Mouse (Mus musculus) midbrain, embryonic 14.5 days (tissue): ENCODE data around the gene Uhrf2. TPM values are rescaled to one million over a fixed set of nuclear protein-coding genes. Genes with fewer than 3 reads are reported as not detected.
A peak's percentile ranks its signal among the peaks of the same experiment; 100 is the strongest.

Experiments
- ATAC-seq: fragments of 200-750 bp; cut with Nextera tagmentation; 2 replicates; pipeline ENCODE4 v1.8.0; 2017; ENCODE audit warnings: moderate number of reproducible peaks, moderate library complexity; ENCODE audit not compliant: low FRiP score, low TSS enrichment
- DNase-seq: peaks from one replicate; pipeline ENCODE4 v3.0.0-alpha.2; 2015
- H3K27ac ChIP-seq: fragments of 300-500 bp; sonication (generic); replicated peaks from 2 replicates; pipeline ENCODE4 v1.5.1; 2014; ENCODE audit warnings: mild to moderate bottlenecking, low read depth, low read length, moderate library complexity
- H3K27me3 ChIP-seq: fragments of 300-500 bp; sonication (generic); 2 replicates; pipeline ENCODE4 v1.6.1; 2014; ENCODE audit warnings: low read length, control low read depth, mixed read lengths; ENCODE audit not compliant: control insufficient read depth, insufficient read depth
- H3K36me3 ChIP-seq: fragments of 300-500 bp; sonication (generic); 2 replicates; pipeline ENCODE4 v1.6.1; 2014; ENCODE audit warnings: low read length, control low read depth; ENCODE audit not compliant: control insufficient read depth, insufficient read depth
- H3K4me1 ChIP-seq: fragments of 300-500 bp; sonication (generic); 2 replicates; pipeline ENCODE4 v1.6.1; 2014; ENCODE audit warnings: mild to moderate bottlenecking, antibody characterized with exemption, low read length, control low read depth; ENCODE audit not compliant: control insufficient read depth, insufficient read depth
- H3K4me2 ChIP-seq: fragments of 300-500 bp; sonication (generic); 2 replicates; pipeline ENCODE4 v1.6.1; 2014; ENCODE audit warnings: mild to moderate bottlenecking, low read length, moderate library complexity
- H3K4me3 ChIP-seq: fragments of 300-500 bp; sonication (generic); replicated peaks from 2 replicates; pipeline ENCODE4 v1.5.1; 2014; ENCODE audit warnings: low read depth, low read length
- H3K9ac ChIP-seq: fragments of 300-500 bp; sonication (generic); replicated peaks from 2 replicates; pipeline ENCODE4 v1.6.1; 2014; ENCODE audit warnings: mild to moderate bottlenecking, low read length, moderate library complexity
- H3K9me3 ChIP-seq: fragments of 300-500 bp; sonication (generic); 2 replicates; pipeline ENCODE4 v1.6.1; 2016; ENCODE audit warnings: low read length, control low read depth, mixed read lengths; ENCODE audit not compliant: control insufficient read depth
- WGBS: fragments of 180-500 bp; shearing (Covaris S2); extraction: QIAGEN DNeasy Blood & Tissue Kit; methylation state at CpG from one replicate; pipeline ENCODE4 v1.1.7; 2014; 5-methylcytosine and 5-hydroxymethylcytosine counted together
- polyA plus RNA-seq: library from polyadenylated mRNA; unstranded; fragments of >200 nt; fragmentation: Nextera tagmentation; extraction: Ambion mirVana; gene quantifications from 2 replicates; pipeline ENCODE4 v1.2.1, GENCODE M21; 2014

Uhrf2 gene
- polyA plus RNA-seq, result 47.4 and 67.3 TPM in 2 replicates

DNA sequence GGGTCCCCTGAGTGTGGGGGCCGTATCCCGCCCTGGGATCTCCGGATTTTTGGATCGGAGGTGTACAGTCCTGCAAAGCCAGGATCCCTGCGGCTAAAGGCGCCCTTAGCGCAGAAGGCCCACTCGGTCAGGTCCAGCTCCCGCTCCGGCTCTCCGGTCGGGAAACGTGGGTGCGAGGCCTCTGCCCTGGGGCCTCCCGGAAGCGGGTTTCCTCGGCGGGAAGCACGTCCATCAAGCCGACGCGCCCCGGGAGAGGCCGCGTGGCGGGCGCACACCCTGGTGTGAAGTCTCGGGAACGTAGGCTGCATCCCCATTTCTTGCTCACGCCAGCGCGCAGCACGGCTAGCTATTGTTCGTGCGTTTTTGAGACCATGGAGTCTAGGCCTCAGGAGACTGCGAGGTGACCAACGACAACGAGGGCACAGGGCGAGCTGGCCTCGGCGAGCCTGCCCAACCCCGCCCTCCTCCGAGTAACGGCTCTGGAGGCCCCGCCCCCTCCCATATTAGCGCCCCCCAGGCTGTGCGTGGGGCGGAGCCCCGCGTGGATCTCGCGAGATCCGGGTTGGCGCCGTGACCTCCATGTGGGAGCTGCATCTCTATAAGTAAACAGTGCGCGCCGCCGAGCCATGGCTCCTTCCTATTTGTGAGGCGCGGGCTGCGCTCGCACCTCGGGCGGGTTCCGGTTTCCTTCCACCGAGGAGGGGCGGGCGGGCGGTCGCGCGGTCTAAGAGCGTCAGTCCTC lies at the start of gene Uhrf2:
Gene Uhrf2 (plus strand): TSS at position 620 of the 742 bp plus-strand sequence.
- DNase-seq, result peak; percentile 99
- WGBS, result under 1% methylated on average over 74 of the region's 74 CpGs
- peak within 1 kb of the TSS; percentile 99 for H3K9ac ChIP-seq
- peak within 1 kb of the TSS; percentile 100 for H3K4me3 ChIP-seq
- H3K9me3 ChIP-seq, result no peaks in the 10 kb centered on the region
- no peaks in the 10 kb centered on the region for H3K27me3 ChIP-seq
- peaks cover 42% of the 10 kb centered on the region for H3K4me1 ChIP-seq
- H3K27ac ChIP-seq, result peak within 1 kb of the TSS; percentile 95
- H3K4me2 ChIP-seq, result peak within 1 kb of the TSS; percentile 80
- peak; percentile 98 for ATAC-seq
- H3K36me3 ChIP-seq, result no peaks in the 10 kb centered on the region

DNA sequence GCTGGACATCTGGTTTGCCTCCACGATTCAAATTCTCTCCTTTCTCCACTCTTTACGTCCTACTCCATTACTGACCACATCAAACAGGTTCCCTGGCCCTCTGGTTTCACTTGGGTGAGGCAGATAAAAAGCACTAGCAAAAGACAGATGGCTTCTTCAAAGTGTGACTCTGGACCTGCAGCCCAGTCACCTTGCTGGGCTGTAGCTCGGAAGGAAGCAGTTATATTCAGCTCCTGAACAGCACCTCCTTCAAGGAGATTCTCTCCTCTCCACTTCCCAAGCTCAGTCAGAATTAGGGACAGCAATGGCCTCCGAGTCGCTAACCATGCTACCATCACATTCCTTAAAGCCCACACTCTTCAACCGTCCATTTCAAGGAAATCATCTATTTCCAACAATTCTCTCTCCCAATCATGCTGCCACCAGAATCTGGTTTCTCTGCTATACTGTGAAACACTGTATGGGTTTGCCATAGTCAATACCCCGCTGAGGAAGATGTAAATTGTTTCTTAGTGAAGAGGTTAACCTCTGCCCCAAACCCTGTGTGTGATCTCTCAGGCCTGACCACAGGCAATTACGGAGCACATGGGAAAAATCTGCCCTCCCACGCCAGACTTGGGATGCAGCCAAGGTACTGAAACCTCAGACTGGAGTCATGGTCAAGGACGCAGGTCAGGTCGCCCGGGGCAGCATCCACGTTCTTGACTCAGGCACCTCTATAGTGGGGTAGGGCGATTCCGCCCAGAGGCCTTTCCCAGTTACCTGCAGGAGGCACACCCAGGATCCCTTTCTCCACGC lies 45.9 kb upstream of the Uhrf2 start:
- H3K4me2 ChIP-seq, result no peak overlapping the region
- H3K9ac ChIP-seq, result no peak overlapping the region
- WGBS, result 60% methylated on average over 16 of the region's 16 CpGs
- H3K36me3 ChIP-seq, result no peaks in the 10 kb centered on the region
- no peak for DNase-seq
- no peak overlapping the region for H3K27ac ChIP-seq
- no peak overlapping the region for H3K4me3 ChIP-seq
- no peaks in the 10 kb centered on the region for H3K27me3 ChIP-seq
- no peaks in the 10 kb centered on the region for H3K9me3 ChIP-seq
- no peaks in the 10 kb centered on the region for H3K4me1 ChIP-seq
- ATAC-seq, result no peak

- Histone ChIP-seq H3K27me3 (no peaks in the 10 kb centered on the region), H3K4me3 (no peak overlapping the region), H3K9ac (no peak overlapping the region), H3K9me3 (no peaks in the 10 kb centered on the region), H3K36me3 (no peaks in the 10 kb centered on the region), H3K4me1 (no peaks in the 10 kb centered on the region), H3K4me2 (no peak overlapping the region), H3K27ac (no peak overlapping the region)
- WGBS, result 86% methylated on average over 12 of the region's 12 CpGs
- ATAC-seq (no peak), DNase-seq (no peak)
Measured at GRCm38 (mm10) chr19:29986464-29987091, 43.7 kb upstream of the Uhrf2 start.

GRCm38 (mm10) chr19:30000406-30001365 lies 29.6 kb upstream of the Uhrf2 start:
- Histone ChIP-seq H3K27ac (0 out of 2 replicates have a peak overlapping the region, but pooled peaks have one; percentile 34), H3K9ac (no peak overlapping the region), H3K4me2 (peak overlapping the region; percentile 31), H3K4me1 (peaks cover 3% of the 10 kb centered on the region; the same call in 1 of the 2 replicates), H3K4me3 (no peak overlapping the region), H3K36me3 (no peaks in the 10 kb centered on the region), H3K9me3 (no peaks in the 10 kb centered on the region), H3K27me3 (no peaks in the 10 kb centered on the region)
- peak; percentile 60 for ATAC-seq
- 22% methylated on average over 12 of the region's 12 CpGs for WGBS
- peak; percentile 70 for DNase-seq

- DNase-seq (no peak), ATAC-seq (no peak)
- Histone ChIP-seq H3K4me2 (no peak overlapping the region), H3K4me1 (peaks cover 3% of the 10 kb centered on the region; the same call in 1 of the 2 replicates), H3K9ac (no peak overlapping the region), H3K27me3 (no peaks in the 10 kb centered on the region), H3K4me3 (no peak overlapping the region), H3K9me3 (no peaks in the 10 kb centered on the region), H3K36me3 (no peaks in the 10 kb centered on the region), H3K27ac (no peak overlapping the region)
- 93% methylated on average over 6 of the region's 6 CpGs for WGBS
Measured at GRCm38 (mm10) chr19:30001550-30001949, 28.8 kb upstream of the Uhrf2 start.

DNA sequence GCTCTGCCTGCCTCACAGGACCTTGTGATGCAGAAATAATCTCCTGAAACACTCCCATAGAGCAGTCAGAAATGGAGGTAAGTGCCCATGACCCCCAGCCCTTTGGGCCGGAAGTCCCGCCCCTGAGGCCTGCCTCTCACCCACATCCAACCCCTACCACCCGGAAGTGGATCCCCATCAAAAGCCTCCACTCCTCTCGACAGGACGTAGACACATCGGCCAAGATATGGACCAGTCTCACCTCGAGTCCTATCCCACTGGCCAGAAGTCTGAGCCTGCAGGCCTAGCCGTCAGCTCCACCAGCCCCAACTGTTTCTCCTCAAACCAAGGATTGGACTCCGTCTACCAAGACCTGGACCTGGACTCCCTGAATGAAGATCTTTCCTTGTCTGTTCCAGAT lies 26.7 kb upstream of the Uhrf2 start, which contains the start of gene Trpd52l3:
Gene Trpd52l3 (plus strand): TSS at position 170 of the 400 bp plus-strand sequence.
- WGBS, result 90% methylated on average over 9 of the region's 9 CpGs
- DNase-seq, result no peak
- no peak for ATAC-seq
- H3K4me3 ChIP-seq, result no peak within 1 kb of the TSS
- no peak within 1 kb of the TSS for H3K9ac ChIP-seq
- H3K27ac ChIP-seq, result no peak within 1 kb of the TSS
- no peaks in the 10 kb centered on the region for H3K36me3 ChIP-seq
- H3K27me3 ChIP-seq, result no peaks in the 10 kb centered on the region
- H3K9me3 ChIP-seq, result no peaks in the 10 kb centered on the region
- H3K4me1 ChIP-seq, result peaks cover 3% of the 10 kb centered on the region; the same call in 1 of the 2 replicates
- H3K4me2 ChIP-seq, result no peak within 1 kb of the TSS

DNA sequence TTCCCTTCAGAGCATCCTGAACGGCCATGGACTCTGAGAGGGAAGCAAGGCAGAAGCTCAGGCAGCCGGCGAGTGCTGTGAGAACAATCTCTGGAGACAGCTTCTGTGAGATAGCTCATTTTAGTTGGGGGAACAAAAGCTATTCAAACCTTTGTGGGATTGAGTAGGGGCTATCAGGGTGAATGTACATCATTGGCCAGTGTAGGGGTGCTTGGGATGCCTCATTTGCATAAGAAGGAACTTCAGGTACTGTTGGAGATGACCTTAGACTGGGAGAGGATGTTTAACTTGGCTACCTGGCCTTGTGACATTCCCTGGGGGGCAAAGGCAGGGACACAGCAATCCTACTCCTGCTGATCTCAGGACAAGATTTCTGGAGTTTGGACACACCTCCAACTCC lies 23.9 kb upstream of the Uhrf2 start:
- Histone ChIP-seq H3K4me1 (no peaks in the 10 kb centered on the region; the same call in 1 of the 2 replicates), H3K27me3 (no peaks in the 10 kb centered on the region), H3K9me3 (no peaks in the 10 kb centered on the region), H3K4me2 (no peak overlapping the region), H3K9ac (no peak overlapping the region), H3K4me3 (no peak overlapping the region), H3K36me3 (no peaks in the 10 kb centered on the region), H3K27ac (no peak overlapping the region)
- DNase-seq, result no peak
- no peak for ATAC-seq
- 75% methylated on average over 3 of the region's 3 CpGs for WGBS
